Mouse (Mus musculus): ENCODE results near the gene Arcn1. TPM values are rescaled to one million over a fixed set of nuclear protein-coding genes. Genes with fewer than 3 reads are reported as not detected.

Gene Arcn1
- polyA plus RNA-seq, 1 experiment from 2014 or later: 219 TPM

- Histone ChIP-seq H3K36me3 (ENCODE audit: insufficient read depth, low read length) (no peaks in the 10 kb centered on the region), H3K4me3 (ENCODE audit: low read length) (peak overlapping the region; percentile 75), H3K4me2 (replicated peaks; ENCODE audit: low read depth, low read length) (peak overlapping the region; percentile 99), H3K27ac (ENCODE audit: low read length) (peak overlapping the region; percentile 95), H3K9me3 (ENCODE audit: low read length) (no peaks in the 10 kb centered on the region), H3K27me3 (ENCODE audit: insufficient read depth, low read length) (no peaks in the 10 kb centered on the region), H3K9ac (replicated peaks; ENCODE audit: low read length) (peak overlapping the region; percentile 80), H3K4me1 (ENCODE audit: insufficient read depth, low read length) (peaks cover 39% of the 10 kb centered on the region)
- under 1% methylated on average over 76 of the region's 79 CpGs for WGBS
- ATAC-seq (ENCODE audit: low FRiP score, low TSS enrichment): peak; percentile 23
Measured at GRCm38 (mm10) chr9:44733671-44734523, 33.7 kb downstream of the Arcn1 start.

DNA sequence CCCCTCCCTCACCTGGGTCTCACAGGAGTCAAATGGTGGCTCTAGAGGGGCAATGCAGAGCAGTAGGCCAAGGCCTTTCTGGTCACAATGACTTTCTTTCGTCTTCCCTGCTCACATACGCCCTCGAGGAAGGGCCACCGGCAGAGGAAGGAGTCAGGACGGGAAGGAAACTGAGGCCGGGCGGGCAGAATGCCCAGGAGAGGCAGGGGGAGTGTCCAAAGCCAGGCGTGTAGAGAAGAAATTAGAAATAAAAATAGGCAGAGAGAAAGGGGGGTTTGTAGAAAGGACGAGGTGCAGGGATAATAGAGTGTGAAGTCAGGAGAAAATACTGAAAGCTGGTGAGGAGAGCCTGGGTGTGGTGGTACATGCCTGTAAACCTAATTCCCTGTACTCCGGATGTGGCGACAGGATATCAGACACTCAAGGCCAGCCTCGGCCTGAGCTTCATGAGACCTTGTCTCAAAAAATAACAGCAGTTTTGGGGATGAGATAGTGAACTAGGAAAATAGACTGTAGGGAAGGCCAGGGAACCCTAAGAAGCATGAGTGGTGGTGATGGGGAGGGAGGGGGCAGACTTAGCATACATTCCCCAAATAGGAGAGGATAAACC lies 34.6 kb downstream of the Arcn1 start:
- ATAC-seq (ENCODE audit: low FRiP score, low TSS enrichment): no peak
- Histone ChIP-seq H3K27ac (ENCODE audit: low read length) (peak overlapping the region; percentile 95), H3K9ac (replicated peaks; ENCODE audit: low read length) (peak overlapping the region; percentile 80), H3K9me3 (ENCODE audit: low read length) (no peaks in the 10 kb centered on the region), H3K36me3 (ENCODE audit: insufficient read depth, low read length) (no peaks in the 10 kb centered on the region), H3K4me1 (ENCODE audit: insufficient read depth, low read length) (peaks cover 46% of the 10 kb centered on the region), H3K4me3 (ENCODE audit: low read length) (peak overlapping the region; percentile 75), H3K4me2 (replicated peaks; ENCODE audit: low read depth, low read length) (peak overlapping the region; percentile 99), H3K27me3 (ENCODE audit: insufficient read depth, low read length) (no peaks in the 10 kb centered on the region)
- WGBS: 60% methylated on average over 12 of the region's 12 CpGs

- H3K27me3 ChIP-seq (ENCODE audit: insufficient read depth, low read length): no peaks in the 10 kb centered on the region
- no peaks in the 10 kb centered on the region for H3K36me3 ChIP-seq (ENCODE audit: insufficient read depth, low read length)
- WGBS: 71% methylated on average over 5 of the region's 5 CpGs
- peak overlapping the region; percentile 99; the same call in 1 of the 2 replicates for H3K4me2 ChIP-seq (replicated peaks; ENCODE audit: low read depth, low read length)
- no peak overlapping the region for H3K4me3 ChIP-seq (ENCODE audit: low read length)
- no peaks in the 10 kb centered on the region for H3K9me3 ChIP-seq (ENCODE audit: low read length)
- ATAC-seq (ENCODE audit: low FRiP score, low TSS enrichment): no peak
- H3K27ac ChIP-seq (ENCODE audit: low read length): no peak overlapping the region
- peaks cover 50% of the 10 kb centered on the region for H3K4me1 ChIP-seq (ENCODE audit: insufficient read depth, low read length)
- no peak overlapping the region for H3K9ac ChIP-seq (replicated peaks; ENCODE audit: low read length)
Measured at GRCm38 (mm10) chr9:44732130-44732549, 35.5 kb downstream of the Arcn1 start.

GRCm38 (mm10) chr9:44727441-44727840 lies 40.2 kb downstream of the Arcn1 start:
- Histone ChIP-seq H3K27ac (ENCODE audit: low read length) (peak overlapping the region; percentile 58; the same call in 1 of the 2 replicates), H3K4me2 (replicated peaks; ENCODE audit: low read depth, low read length) (no peak overlapping the region), H3K4me3 (ENCODE audit: low read length) (no peak overlapping the region), H3K9ac (replicated peaks; ENCODE audit: low read length) (no peak overlapping the region), H3K9me3 (ENCODE audit: low read length) (no peaks in the 10 kb centered on the region), H3K27me3 (ENCODE audit: insufficient read depth, low read length) (no peaks in the 10 kb centered on the region), H3K36me3 (ENCODE audit: insufficient read depth, low read length) (peaks cover 3% of the 10 kb centered on the region; the same call in 1 of the 2 replicates), H3K4me1 (ENCODE audit: insufficient read depth, low read length) (peaks cover 43% of the 10 kb centered on the region)
- 49% methylated on average over 5 of the region's 5 CpGs for WGBS
- ATAC-seq (ENCODE audit: low FRiP score, low TSS enrichment): no peak

DNA sequence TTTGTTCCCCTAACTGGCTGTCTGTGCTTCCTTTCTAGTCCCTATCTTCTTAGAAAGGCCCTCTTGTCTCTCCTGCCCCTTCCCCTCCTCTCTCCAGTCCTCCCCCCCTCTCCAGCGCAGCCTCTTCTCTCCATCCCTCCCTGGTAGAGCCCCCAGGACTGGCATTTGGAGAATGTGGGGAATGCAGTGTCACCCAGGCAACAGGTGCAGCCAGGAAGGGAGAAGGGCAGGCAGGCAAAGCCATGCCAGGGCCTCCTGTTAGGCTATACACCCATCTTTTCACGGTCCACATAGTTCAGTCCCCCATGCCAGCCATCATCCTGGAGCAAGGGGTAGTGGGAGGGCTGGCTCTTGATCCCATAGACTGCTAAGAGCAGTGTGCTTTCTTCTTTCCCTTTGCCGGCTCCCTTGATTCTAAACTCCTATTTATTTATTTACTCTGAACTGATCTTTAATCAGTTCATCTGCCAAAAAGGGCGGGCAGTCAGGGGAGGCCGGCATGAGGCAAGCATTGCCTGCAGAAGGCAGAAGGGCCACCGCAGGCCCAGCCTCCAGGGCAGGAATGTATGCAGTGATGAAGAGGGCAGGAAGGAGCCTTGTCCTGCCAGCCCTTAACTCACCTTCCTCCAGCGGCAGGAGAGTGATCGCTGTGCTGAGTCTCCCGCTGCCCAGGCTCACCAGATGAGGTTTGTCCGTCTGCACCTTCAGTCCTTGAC lies 41.1 kb downstream of the Arcn1 start:
- peak; percentile 81 for ATAC-seq (ENCODE audit: low FRiP score, low TSS enrichment)
- 28% methylated on average over 10 of the region's 10 CpGs for WGBS
- peaks cover 48% of the 10 kb centered on the region for H3K4me1 ChIP-seq (ENCODE audit: insufficient read depth, low read length)
- H3K27ac ChIP-seq (ENCODE audit: low read length): peak overlapping the region; percentile 58
- no peak overlapping the region for H3K4me3 ChIP-seq (ENCODE audit: low read length)
- H3K9me3 ChIP-seq (ENCODE audit: low read length): no peaks in the 10 kb centered on the region
- H3K36me3 ChIP-seq (ENCODE audit: insufficient read depth, low read length): peaks cover 3% of the 10 kb centered on the region; the same call in 1 of the 2 replicates
- no peak overlapping the region for H3K4me2 ChIP-seq (replicated peaks; ENCODE audit: low read depth, low read length)
- H3K9ac ChIP-seq (replicated peaks; ENCODE audit: low read length): peak overlapping the region; percentile 17; the same call in 1 of the 2 replicates
- no peaks in the 10 kb centered on the region for H3K27me3 ChIP-seq (ENCODE audit: insufficient read depth, low read length)

GRCm38 (mm10) chr9:44724665-44725064 lies 43.0 kb downstream of the Arcn1 start:
- peaks cover 3% of the 10 kb centered on the region; the same call in 1 of the 2 replicates for H3K36me3 ChIP-seq (ENCODE audit: insufficient read depth, low read length)
- ATAC-seq (ENCODE audit: low FRiP score, low TSS enrichment): no peak
- H3K4me3 ChIP-seq (ENCODE audit: low read length): no peak overlapping the region
- H3K4me1 ChIP-seq (ENCODE audit: insufficient read depth, low read length): peaks cover 63% of the 10 kb centered on the region
- H3K4me2 ChIP-seq (replicated peaks; ENCODE audit: low read depth, low read length): no peak overlapping the region
- no peaks in the 10 kb centered on the region for H3K27me3 ChIP-seq (ENCODE audit: insufficient read depth, low read length)
- 50% methylated on average over 2 of the region's 2 CpGs for WGBS
- H3K9me3 ChIP-seq (ENCODE audit: low read length): no peaks in the 10 kb centered on the region
- no peak overlapping the region for H3K27ac ChIP-seq (ENCODE audit: low read length)
- no peak overlapping the region for H3K9ac ChIP-seq (replicated peaks; ENCODE audit: low read length)

- ATAC-seq (ENCODE audit: low FRiP score, low TSS enrichment): no peak
- WGBS: 70% methylated on average over 6 of the region's 6 CpGs
- H3K9me3 ChIP-seq (ENCODE audit: low read length): no peaks in the 10 kb centered on the region
- peak overlapping the region; percentile 58; the same call in 1 of the 2 replicates for H3K27ac ChIP-seq (ENCODE audit: low read length)
- H3K4me1 ChIP-seq (ENCODE audit: insufficient read depth, low read length): peaks cover 63% of the 10 kb centered on the region
- no peaks in the 10 kb centered on the region for H3K27me3 ChIP-seq (ENCODE audit: insufficient read depth, low read length)
- no peak overlapping the region for H3K4me2 ChIP-seq (replicated peaks; ENCODE audit: low read depth, low read length)
- H3K36me3 ChIP-seq (ENCODE audit: insufficient read depth, low read length): peaks cover 3% of the 10 kb centered on the region; the same call in 1 of the 2 replicates
- H3K9ac ChIP-seq (replicated peaks; ENCODE audit: low read length): no peak overlapping the region
- H3K4me3 ChIP-seq (ENCODE audit: low read length): no peak overlapping the region
Measured at GRCm38 (mm10) chr9:44724223-44724622, 43.4 kb downstream of the Arcn1 start.

DNA sequence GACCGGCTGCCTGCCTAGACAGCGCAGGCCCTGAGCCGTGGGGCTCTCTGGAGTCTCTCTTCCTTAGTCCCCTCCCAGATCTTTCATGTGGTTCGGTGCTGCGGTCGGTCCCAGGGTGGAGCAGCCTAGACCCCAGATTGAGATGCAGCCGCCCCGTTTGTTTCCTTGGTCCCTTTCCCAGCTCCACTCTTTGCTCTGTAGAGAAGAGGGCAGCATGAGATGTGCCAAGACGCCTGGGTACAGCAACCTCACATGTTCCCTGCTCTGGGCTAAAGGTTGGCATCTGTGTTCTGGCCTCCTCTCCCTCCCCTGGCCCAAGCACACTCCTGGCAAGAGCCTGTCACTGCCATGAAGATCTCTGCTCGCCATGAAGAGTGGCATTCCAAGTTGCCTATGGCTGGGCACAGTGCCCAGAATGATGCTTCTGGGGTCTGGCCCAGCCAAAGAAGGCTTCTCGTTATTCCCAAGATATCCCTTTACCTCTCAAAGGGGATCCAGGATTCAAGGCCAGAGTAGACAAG lies 44.1 kb downstream of the Arcn1 start:
- no peak overlapping the region for H3K9ac ChIP-seq (replicated peaks; ENCODE audit: low read length)
- no peaks in the 10 kb centered on the region for H3K9me3 ChIP-seq (ENCODE audit: low read length)
- no peak overlapping the region for H3K4me2 ChIP-seq (replicated peaks; ENCODE audit: low read depth, low read length)
- WGBS: 72% methylated on average over 11 of the region's 11 CpGs
- no peak for ATAC-seq (ENCODE audit: low FRiP score, low TSS enrichment)
- no peaks in the 10 kb centered on the region for H3K27me3 ChIP-seq (ENCODE audit: insufficient read depth, low read length)
- H3K27ac ChIP-seq (ENCODE audit: low read length): peak overlapping the region; percentile 58
- H3K4me1 ChIP-seq (ENCODE audit: insufficient read depth, low read length): peaks cover 58% of the 10 kb centered on the region
- peaks cover 3% of the 10 kb centered on the region; the same call in 1 of the 2 replicates for H3K36me3 ChIP-seq (ENCODE audit: insufficient read depth, low read length)
- no peak overlapping the region for H3K4me3 ChIP-seq (ENCODE audit: low read length)

DNA sequence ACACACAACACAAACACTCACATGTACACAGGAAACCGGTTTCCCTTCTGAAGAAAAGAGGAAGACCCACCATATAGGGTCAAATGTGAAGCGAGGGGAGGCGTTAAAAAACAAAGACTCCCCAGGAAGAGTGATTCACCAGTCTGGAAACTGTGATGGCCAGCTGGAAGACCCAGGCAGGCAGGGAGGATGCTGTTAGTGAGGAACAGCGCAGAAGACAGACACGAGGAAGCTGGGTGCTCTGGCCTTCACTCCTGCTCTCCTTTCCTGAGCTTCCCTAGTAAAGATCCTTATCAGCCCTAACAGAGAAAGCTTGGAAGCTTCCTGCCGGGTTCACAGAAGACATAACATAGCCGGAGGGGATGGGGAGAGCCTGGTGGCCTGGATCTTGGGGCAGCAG lies 44.6 kb downstream of the Arcn1 start:
- Histone ChIP-seq H3K9me3 (ENCODE audit: low read length) (no peaks in the 10 kb centered on the region), H3K4me2 (replicated peaks; ENCODE audit: low read depth, low read length) (no peak overlapping the region), H3K36me3 (ENCODE audit: insufficient read depth, low read length) (peaks cover 3% of the 10 kb centered on the region; the same call in 1 of the 2 replicates), H3K9ac (replicated peaks; ENCODE audit: low read length) (no peak overlapping the region), H3K4me1 (ENCODE audit: insufficient read depth, low read length) (peaks cover 54% of the 10 kb centered on the region), H3K27me3 (ENCODE audit: insufficient read depth, low read length) (no peaks in the 10 kb centered on the region), H3K4me3 (ENCODE audit: low read length) (no peak overlapping the region), H3K27ac (ENCODE audit: low read length) (peak overlapping the region; percentile 58)
- WGBS: 42% methylated on average over 7 of the region's 7 CpGs
- ATAC-seq (ENCODE audit: low FRiP score, low TSS enrichment): no peak
